Mouse (Mus musculus) ovary, postnatal 10 days (tissue): ENCODE measurements at regions not wholly inside any gene's neighbourhood (a gene's known extent, or its start where the extent isn't known, plus 50 kb on each side); places are given as distances from the start of the nearest gene placed in this dataset.
"Not testable (repeated sequence)": the region's sequence is repeated elsewhere in the genome, so short reads cannot be mapped to it uniquely, and the experiment has no call there.

ENCODE experiments used
- DNase-seq: peaks from one replicate; pipeline ENCODE4 v3.0.0; 2022; ENCODE audit warnings: low spot score

DNA sequence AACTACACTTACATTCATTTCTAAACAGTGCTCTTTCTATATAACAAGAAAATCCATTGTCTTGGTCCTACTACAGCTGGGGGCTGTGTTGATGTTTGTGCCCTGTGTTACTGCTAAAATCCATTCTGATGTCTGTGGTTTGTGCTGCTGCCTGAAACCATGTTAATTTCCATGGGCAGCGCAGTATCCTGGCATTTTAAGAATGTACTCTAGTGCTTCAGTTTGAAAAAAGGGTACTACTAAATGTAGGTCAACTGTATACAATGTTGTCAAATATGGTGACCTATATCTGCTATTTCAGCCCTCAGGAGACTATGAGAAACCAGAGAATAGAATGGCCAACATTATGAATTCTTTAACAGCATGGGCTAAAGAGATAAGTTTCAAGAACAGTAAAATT, 1052.2 kb downstream of the Hace1 start:
- no peak for DNase-seq

DNA sequence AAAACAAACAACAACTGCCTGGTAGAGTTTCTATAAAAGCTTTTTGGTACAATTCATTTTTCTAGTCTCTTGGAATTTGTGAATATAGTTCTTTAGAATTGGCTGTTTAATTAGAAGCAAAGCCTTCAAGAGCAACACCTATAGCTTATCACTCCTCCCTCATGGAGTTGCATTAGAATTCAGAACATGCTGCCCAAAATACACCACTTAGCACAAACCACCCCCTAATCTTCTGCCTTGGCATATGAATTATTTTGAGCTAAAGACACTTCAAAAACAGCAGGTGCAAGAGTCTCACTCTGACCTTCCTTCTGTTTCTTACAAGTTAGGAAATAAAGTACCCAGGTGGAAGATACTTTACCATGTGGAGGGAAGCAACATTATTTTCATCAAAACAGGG, 1085.4 kb downstream of the Hace1 start:
- no peak for DNase-seq

DNA sequence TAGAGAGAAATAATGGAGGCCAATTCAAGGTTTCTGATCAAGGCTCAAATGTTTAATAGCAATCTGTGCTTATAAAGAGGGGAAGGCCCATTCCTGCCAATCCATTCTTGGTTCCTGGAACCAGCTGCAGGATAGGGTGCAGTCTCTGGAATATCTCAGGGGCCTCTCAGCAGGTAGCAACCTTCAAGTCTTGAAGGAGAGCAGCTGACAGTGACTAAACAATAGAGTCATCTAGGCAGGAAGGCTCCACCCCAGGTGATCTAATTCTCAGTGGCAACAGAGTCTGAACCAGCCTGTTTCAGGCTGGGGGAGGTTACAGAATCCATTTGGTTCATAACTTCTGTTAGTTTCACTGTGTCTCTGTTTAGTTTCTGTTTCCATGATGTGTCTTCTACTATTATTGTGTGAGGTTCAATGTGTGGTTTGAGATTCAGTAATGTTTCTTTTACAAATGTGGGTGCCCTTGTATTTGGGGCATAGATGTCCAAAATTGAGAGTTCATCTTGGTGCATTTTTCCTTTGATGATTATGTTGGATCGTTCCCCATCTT, 1112.3 kb downstream of the Hace1 start:
- DNase-seq = not testable (repeated sequence)

DNA sequence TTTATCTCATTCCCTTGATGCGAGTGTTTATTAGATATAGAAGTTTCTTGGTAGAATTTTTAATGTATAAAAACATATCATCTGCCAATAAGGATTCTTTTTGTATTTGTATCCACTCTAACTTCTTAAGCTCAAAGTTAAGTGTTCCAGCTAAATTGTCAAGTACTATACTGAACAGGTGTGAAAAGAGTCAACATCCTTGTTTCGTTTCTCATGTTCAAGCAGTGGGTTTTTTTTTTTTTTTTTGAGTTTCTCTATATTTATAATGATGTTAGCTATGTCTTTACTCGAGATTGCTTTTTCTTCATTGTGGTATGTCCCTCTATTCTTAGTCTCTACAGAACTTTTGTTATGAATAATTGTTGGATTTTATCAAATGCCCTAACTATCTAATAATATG, 1115.0 kb downstream of the Hace1 start:
- no peak for DNase-seq

DNA sequence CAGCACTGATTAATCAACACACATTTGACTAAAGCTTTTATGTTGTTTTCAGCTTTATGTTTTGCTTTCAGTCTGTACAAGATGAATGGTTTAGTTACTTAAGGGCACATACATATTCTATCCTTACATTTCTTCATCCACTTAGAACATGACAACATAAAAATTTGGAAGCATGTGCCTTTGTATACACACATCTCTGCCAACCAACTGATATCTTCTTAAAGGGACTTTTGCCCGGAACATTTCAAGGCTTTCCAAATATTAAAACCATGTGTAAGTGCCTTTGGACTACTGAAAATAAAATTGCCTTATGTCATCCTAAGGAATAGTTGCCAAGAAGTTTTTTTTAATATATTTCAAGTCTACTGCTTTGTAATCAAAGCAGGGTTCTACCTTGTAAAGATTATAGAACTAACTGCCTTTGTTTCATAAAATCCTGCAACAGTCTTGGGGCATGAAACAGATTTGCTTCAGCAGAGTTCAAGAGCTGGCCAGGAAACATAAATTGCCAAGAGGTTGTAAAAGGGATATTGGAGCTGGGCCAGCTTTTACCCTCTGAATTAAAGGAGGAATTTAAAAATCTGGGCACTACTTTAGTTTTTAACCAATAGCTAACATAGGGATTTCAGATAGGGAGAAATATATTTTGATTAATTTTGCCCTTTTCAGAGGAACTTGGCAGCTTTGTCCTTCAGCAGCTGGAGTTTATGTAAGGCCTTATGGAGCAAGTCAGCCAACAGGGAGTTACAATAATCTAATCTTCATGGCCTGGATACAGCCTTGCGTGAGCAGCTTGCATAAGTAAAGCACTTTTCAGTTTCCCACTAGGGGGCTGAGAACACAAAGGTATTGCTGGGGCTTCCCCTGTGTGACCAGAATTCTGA, 1120.0 kb downstream of the Hace1 start:
- DNase-seq = peak; percentile 1

GRCm38 (mm10) chr10:46701221-46701620, 1123.6 kb downstream of the Hace1 start:
- no peak for DNase-seq

DNA sequence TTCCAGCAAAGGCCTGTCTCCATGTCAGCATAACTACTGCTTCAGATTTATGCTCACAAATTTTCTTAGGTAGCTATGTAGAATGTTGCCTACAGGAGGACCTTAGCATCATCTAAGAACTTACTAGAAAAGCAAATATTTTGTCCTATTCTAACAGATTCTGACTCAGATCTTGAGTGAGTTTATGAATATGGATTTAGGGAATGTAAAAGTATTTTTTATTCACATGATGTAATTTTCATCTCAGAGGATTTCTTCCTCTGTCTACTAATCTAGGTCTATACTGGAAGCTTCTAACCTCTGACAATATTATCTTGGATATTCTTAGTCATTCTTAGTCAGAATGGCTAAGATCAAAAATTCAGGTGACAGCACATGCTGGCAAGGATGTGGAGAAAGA, 1130.4 kb downstream of the Hace1 start:
- DNase-seq = not testable (repeated sequence)

- DNase-seq = no peak
Observed at GRCm38 (mm10) chr10:46712690-46713089, 1135.1 kb downstream of the Hace1 start.

DNA sequence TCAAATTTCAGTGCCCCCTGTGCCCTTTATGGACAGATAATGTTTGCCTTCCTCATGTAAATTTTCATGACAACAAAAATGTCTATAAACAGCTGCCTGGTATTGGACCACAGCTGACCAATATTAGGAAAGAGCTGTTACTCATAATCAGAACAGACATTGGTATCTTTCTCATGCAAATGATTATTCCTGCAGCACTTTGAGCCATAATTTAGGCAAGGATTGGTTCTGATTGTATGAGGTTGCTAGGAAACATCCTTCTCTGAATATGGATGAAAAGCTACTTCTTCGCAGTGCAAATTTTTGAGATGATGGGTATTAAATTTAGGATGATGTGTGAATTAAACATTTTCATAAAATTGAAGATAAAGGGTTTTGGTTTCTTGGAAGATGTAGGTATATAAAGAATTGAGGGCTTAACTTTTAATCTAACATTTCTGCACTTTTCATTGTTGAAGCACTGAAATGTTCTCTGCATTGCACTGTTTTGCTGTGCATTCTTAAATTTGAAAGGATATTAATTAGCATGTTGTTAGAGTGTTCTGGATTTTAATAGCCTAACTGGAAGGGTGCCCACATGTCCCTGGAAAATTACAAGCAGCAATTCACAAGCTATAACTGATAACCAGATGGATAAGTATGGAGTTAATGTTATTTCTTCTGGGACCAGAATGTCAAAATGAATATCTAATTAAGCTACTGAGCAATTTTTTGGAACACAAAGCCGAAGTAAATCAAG, 1140.9 kb downstream of the Hace1 start:
- DNase-seq = no peak

GRCm38 (mm10) chr10:46719088-46719469, 1141.5 kb downstream of the Hace1 start:
- no peak for DNase-seq

GRCm38 (mm10) chr10:46723666-46724065, 1146.0 kb downstream of the Hace1 start:
- no peak for DNase-seq

- no peak for DNase-seq
Observed at GRCm38 (mm10) chr10:46730601-46731000, 1153.0 kb downstream of the Hace1 start.

DNA sequence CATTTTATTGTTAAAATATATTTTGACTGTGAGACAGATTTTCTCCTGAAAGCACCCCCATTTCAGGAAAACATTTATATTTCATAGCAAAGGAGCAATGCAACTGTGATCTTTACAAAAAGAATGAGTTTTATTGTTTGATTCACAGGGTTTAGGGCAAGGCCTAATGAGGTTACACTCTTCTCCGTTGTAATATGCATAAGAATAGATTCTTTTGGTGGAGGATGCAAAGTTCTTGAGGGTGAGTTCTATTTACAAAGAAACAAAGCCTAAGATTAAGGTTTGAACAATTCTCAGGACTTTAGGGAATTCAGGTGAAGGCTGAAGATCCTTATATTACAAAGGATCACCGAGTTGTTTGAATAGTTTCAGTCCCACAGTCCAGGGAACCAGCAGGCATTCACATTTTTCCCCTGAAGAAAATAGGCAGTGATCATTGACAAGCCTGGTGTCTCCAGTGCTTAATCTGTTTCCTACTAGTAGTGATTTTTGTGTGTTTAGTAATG, 1156.2 kb downstream of the Hace1 start:
- no peak for DNase-seq

GRCm38 (mm10) chr10:46741098-46741497, 1163.5 kb downstream of the Hace1 start:
- DNase-seq = no peak

GRCm38 (mm10) chr10:46742131-46742530, 1164.5 kb downstream of the Hace1 start:
- no peak for DNase-seq

DNA sequence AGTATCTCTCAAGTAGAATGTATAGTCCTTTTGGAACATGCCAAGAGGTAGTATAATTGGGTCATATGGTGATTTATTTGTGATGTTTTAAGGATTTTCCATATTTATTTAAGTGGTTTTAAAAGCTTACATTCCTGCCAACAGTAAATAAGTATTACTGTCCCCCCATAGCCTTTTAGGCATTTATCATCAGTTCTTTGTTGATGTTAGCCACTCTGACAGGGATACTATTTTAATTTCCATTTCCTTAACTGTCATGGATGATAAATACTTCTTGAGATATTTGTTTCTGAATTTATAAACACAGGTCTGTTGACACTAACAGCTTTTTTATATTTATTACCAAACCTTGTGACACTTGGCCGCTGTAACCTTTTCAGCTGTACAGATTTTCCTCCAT, 1183.3 kb downstream of the Hace1 start:
- no peak for DNase-seq

DNA sequence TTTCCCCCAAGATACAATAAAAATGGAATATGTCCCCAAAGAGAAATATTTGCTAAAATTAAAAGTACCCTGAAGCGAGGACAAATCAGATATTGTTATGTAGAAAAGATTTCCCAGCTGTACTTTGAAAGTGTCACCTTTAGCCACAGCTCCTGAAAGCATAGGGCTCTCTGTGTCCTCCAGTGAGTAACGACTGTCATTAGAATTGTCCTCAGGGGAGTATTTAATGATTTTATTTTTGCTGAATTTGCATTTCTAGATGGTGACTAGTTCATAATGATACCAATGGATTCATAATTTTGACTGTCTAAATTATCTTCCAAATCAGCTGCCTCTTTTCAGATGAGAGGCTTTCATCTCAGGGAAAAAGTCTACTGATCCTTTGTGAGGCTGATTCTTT, 1201.1 kb downstream of the Hace1 start:
- DNase-seq = no peak

- not testable (repeated sequence) for DNase-seq
Observed at GRCm38 (mm10) chr10:46785723-46786122, 1208.1 kb downstream of the Hace1 start.

DNA sequence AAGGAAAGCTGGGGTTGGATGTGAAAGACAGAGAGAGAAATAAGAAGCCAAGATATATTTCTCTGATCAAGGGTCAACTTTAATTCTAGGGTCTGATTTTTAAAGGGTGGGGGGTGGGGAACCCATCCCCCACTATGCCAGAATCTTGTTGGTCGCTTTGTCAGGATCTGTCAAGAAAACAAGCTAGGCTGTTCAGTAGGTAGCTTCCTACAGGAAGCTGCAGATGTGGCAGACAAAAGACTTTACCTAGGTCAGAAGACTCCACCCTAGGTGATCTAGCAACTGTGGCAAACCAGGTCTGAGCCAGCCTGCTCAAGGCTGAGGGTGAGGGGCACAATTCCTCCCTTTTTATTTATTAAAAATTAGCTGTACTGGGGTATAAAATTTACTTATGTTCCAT, 1236.6 kb downstream of the Hace1 start:
- DNase-seq = no peak

DNA sequence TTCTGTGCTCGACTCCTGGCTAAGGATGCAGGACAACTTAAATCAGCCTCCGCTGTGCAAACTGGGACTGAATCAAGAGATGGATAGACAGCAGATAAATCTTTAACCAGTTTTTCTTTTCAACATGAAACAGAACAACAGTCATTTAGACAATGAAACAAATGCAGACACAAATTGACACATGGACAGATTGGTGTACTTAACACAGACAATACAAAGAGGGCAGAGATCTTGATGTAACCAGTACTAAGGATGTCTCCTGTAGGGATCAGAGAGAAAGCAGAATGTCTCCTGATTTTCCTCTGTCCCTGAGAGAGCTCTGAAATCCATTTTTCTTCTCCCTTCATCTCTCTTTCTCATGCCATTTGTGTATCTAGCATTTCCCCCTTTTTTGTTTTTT, 1241.5 kb downstream of the Hace1 start:
- DNase-seq = no peak

DNA sequence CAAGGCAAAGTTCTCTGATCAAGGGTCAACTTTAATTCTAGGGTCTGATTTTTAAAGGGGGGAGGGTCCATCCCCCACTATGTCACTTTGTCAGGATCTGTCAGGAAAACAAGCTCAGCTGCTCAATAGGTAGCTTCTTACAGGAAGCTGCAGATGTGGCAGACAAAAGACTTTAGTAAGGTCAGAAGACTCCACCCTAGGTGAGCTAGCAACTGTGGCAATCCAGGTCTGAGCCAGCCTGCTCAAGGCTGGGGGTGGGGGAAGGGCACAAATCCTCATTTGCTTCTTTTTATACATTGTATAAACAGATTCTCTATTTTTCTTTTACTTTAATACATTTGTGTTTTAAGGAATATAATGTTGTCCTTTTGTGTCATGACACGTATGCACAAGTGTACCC, 1242.3 kb downstream of the Hace1 start:
- no peak for DNase-seq

GRCm38 (mm10) chr10:46823837-46824236, 1246.2 kb downstream of the Hace1 start:
- DNase-seq = no peak

- DNase-seq = no peak
Observed at GRCm38 (mm10) chr10:46826012-46826411, 1248.4 kb downstream of the Hace1 start.
